17 mouse cellular contexts compared by ENCODE assay signal in genomic region chr13:48780345-48781010, GRCm38 (mm10).
A peak's percentile ranks its signal among the peaks of the same experiment; 100 is the strongest.
DNase-seq lines count a peak whose midpoint lies in the region; ATAC-seq and TF ChIP-seq lines count a peak whose summit lies in the region.
"Had no signal": no experiment of that assay in that cellular context is flagged by ENCODE, and none has a peak within 500 bp of the region (broad histone marks: within the 10 kb centered on the region; RNA-seq: fewer than 3 reads in every experiment).

No protein-coding gene starts in this region.

- no peak overlapping the region for H3K4me3 ChIP-seq in hindbrain, embryonic 11.5 days (ENCODE audit: low read depth, low read length)
- H3K4me3 ChIP-seq in hindbrain, embryonic 14.5 days (replicated peaks; ENCODE audit: low read length): no peak overlapping the region
- no peak overlapping the region for H3K4me3 ChIP-seq in midbrain, embryonic 11.5 days (ENCODE audit: low read depth, low read length)
- no peak overlapping the region for H3K4me3 ChIP-seq in midbrain, embryonic 16.5 days (ENCODE audit: low read depth, low read length)
- no peak overlapping the region for H3K4me3 ChIP-seq in stomach, postnatal 0 days (ENCODE audit: low read depth, low read length)
- H3K4me3 ChIP-seq: left cerebral cortex, adult 2 months; neural tube, embryonic 12.5 days had no signal

- no peak overlapping the region for H3K9ac ChIP-seq in hindbrain, embryonic 11.5 days (ENCODE audit: low read depth, low read length)
- no peak overlapping the region for H3K9ac ChIP-seq in hindbrain, embryonic 14.5 days
- no peak overlapping the region for H3K9ac ChIP-seq in midbrain, embryonic 11.5 days (ENCODE audit: low read length)
- H3K9ac ChIP-seq in midbrain, embryonic 16.5 days (ENCODE audit: low read depth, low read length): no peak overlapping the region
- 0 out of 2 replicates have a peak overlapping the region, but pooled peaks have one; percentile 8 for H3K9ac ChIP-seq in stomach, postnatal 0 days (ENCODE audit: low read length)
- H3K9ac ChIP-seq: neural tube, embryonic 12.5 days had no signal

- H3K9me3 ChIP-seq in hindbrain, embryonic 11.5 days (ENCODE audit: control insufficient read depth, low read length): no peaks in the 10 kb centered on the region
- no peaks in the 10 kb centered on the region for H3K9me3 ChIP-seq in hindbrain, embryonic 14.5 days (ENCODE audit: control insufficient read depth, low read length)
- no peaks in the 10 kb centered on the region for H3K9me3 ChIP-seq in midbrain, embryonic 11.5 days (ENCODE audit: control insufficient read depth, low read length)
- no peaks in the 10 kb centered on the region for H3K9me3 ChIP-seq in midbrain, embryonic 16.5 days (replicated peaks; ENCODE audit: control insufficient read depth, low read length, poor library complexity, severe bottlenecking)
- H3K9me3 ChIP-seq in stomach, postnatal 0 days (ENCODE audit: control insufficient read depth, low read length): no peaks in the 10 kb centered on the region
- H3K9me3 ChIP-seq: neural tube, embryonic 12.5 days had no signal

- no peak for TF ChIP-seq EP300 in stomach, postnatal 0 days (optimal IDR thresholded peaks at IDR 0.05)

- H3K4me2 ChIP-seq in hindbrain, embryonic 11.5 days (replicated peaks; ENCODE audit: low read depth, low read length): no peak overlapping the region
- no peak overlapping the region for H3K4me2 ChIP-seq in hindbrain, embryonic 14.5 days (replicated peaks)
- H3K4me2 ChIP-seq in midbrain, embryonic 11.5 days: no peak overlapping the region
- no peak overlapping the region for H3K4me2 ChIP-seq in midbrain, embryonic 16.5 days (ENCODE audit: low read length)
- H3K4me2 ChIP-seq in stomach, postnatal 0 days (replicated peaks; ENCODE audit: low read depth): no peak overlapping the region
- H3K4me2 ChIP-seq: neural tube, embryonic 12.5 days had no signal

- peak; percentile 48 for DNase-seq in adrenal gland, postnatal 14 days
- DNase-seq in adrenal gland, postnatal 4 days (ENCODE audit: low spot score in 2 of 2): no peak
- no peak for DNase-seq in hindbrain, embryonic 11.5 days (ENCODE audit: low spot score)
- no peak for DNase-seq in hindbrain, embryonic 14.5 days (ENCODE audit: low spot score)
- peak; percentile 84 for DNase-seq in midbrain, embryonic 11.5 days (ENCODE audit: low spot score, missing footprints)
- peak; percentile 58 for DNase-seq in stomach, postnatal 0 days (ENCODE audit: low spot score)
- DNase-seq in natural killer cell, adult 2 months (ENCODE audit: low spot score in 2 of 2): no peak
- DNase-seq: cerebellum, adult 18-20 months; gastrocnemius, postnatal 36 days; heart, postnatal 14 days; kidney, adult 11 months; lung, adult 2 months; thymus, adult 2 months had no signal

- no peaks in the 10 kb centered on the region for H3K36me3 ChIP-seq in hindbrain, embryonic 11.5 days (ENCODE audit: control insufficient read depth, insufficient read depth, low read length)
- H3K36me3 ChIP-seq in hindbrain, embryonic 14.5 days (replicated peaks; ENCODE audit: control insufficient read depth, insufficient read depth): no peaks in the 10 kb centered on the region
- no peaks in the 10 kb centered on the region for H3K36me3 ChIP-seq in midbrain, embryonic 11.5 days (ENCODE audit: control insufficient read depth, insufficient read depth, low read length)
- no peaks in the 10 kb centered on the region for H3K36me3 ChIP-seq in midbrain, embryonic 16.5 days (ENCODE audit: control insufficient read depth, insufficient read depth, low read length)
- no peaks in the 10 kb centered on the region for H3K36me3 ChIP-seq in stomach, postnatal 0 days (ENCODE audit: control insufficient read depth, insufficient read depth, low read length)
- H3K36me3 ChIP-seq: neural tube, embryonic 12.5 days had no signal

- H3K27me3 ChIP-seq in hindbrain, embryonic 11.5 days (ENCODE audit: control insufficient read depth, insufficient read depth, low read length): no peaks in the 10 kb centered on the region
- H3K27me3 ChIP-seq in hindbrain, embryonic 14.5 days (ENCODE audit: control insufficient read depth, insufficient read depth, low read length): no peaks in the 10 kb centered on the region
- no peaks in the 10 kb centered on the region for H3K27me3 ChIP-seq in midbrain, embryonic 11.5 days (ENCODE audit: control insufficient read depth, insufficient read depth, low read length)
- no peaks in the 10 kb centered on the region for H3K27me3 ChIP-seq in midbrain, embryonic 16.5 days (ENCODE audit: control insufficient read depth, insufficient read depth, low read depth, low read length)
- no peaks in the 10 kb centered on the region for H3K27me3 ChIP-seq in stomach, postnatal 0 days (ENCODE audit: control insufficient read depth, insufficient read depth, low read length)

- no peak for TF ChIP-seq CTCF in stomach, postnatal 0 days (IDR thresholded peaks at IDR 0.05; ENCODE audit: low read depth)

- peaks cover 5% of the 10 kb centered on the region; the same call in 1 of the 2 replicates for H3K4me1 ChIP-seq in hindbrain, embryonic 11.5 days (replicated peaks; ENCODE audit: control insufficient read depth, insufficient read depth, low read length)
- H3K4me1 ChIP-seq in hindbrain, embryonic 14.5 days (replicated peaks; ENCODE audit: control insufficient read depth, insufficient read depth, low read length): peaks cover 9% of the 10 kb centered on the region
- peaks cover 5% of the 10 kb centered on the region; the same call in 1 of the 2 replicates for H3K4me1 ChIP-seq in midbrain, embryonic 11.5 days (ENCODE audit: control insufficient read depth, insufficient read depth, low read length)
- 0 out of 2 replicates have a peak, but pooled peaks cover 4% of the 10 kb centered on the region for H3K4me1 ChIP-seq in midbrain, embryonic 16.5 days (ENCODE audit: control insufficient read depth, insufficient read depth, low read length)
- H3K4me1 ChIP-seq in stomach, postnatal 0 days (replicated peaks; ENCODE audit: control insufficient read depth, insufficient read depth): peaks cover 15% of the 10 kb centered on the region; the same call in 1 of the 2 replicates

- WGBS in hindbrain, embryonic 11.5 days: 55% methylated on average over 9 of the region's 9 CpGs
- WGBS in hindbrain, embryonic 14.5 days: 69% methylated on average over 9 of the region's 9 CpGs
- 62% methylated on average over 9 of the region's 9 CpGs for WGBS in midbrain, embryonic 11.5 days
- WGBS in midbrain, embryonic 16.5 days: 47% methylated on average over 9 of the region's 9 CpGs
- 32% methylated on average over 9 of the region's 9 CpGs for WGBS in stomach, postnatal 0 days

- ATAC-seq in hindbrain, embryonic 11.5 days (ENCODE audit: low FRiP score): no peak
- no peak for ATAC-seq in hindbrain, embryonic 14.5 days (ENCODE audit: low FRiP score)
- no peak for ATAC-seq in midbrain, embryonic 11.5 days (ENCODE audit: low FRiP score)
- no peak for ATAC-seq in midbrain, embryonic 16.5 days
- no peak for ATAC-seq in stomach, postnatal 0 days (ENCODE audit: low FRiP score, low TSS enrichment)
- ATAC-seq: forebrain, embryonic 16.5 days had no signal

- H3K27ac ChIP-seq in hindbrain, embryonic 11.5 days (ENCODE audit: low read depth, low read length): peak overlapping the region; percentile 9; the same call in 1 of the 2 replicates
- H3K27ac ChIP-seq in hindbrain, embryonic 14.5 days: no peak overlapping the region
- H3K27ac ChIP-seq in midbrain, embryonic 11.5 days (ENCODE audit: low read depth, low read length): no peak overlapping the region
- H3K27ac ChIP-seq in midbrain, embryonic 16.5 days (ENCODE audit: low read length): no peak overlapping the region
- H3K27ac ChIP-seq in stomach, postnatal 0 days (replicated peaks): peak overlapping the region; percentile 78
- H3K27ac ChIP-seq: left cerebral cortex, adult 2 months; neural tube, embryonic 12.5 days had no signal

Comparison
In these comparisons a context has a peak if more than half of its experiments do, and no peak if none do; other contexts are left out.
1. DNase-seq: peak in adrenal gland, postnatal 14 days (single experiment), midbrain, embryonic 11.5 days (single experiment) and stomach, postnatal 0 days (single experiment); none in adrenal gland, postnatal 4 days (0 of 2), hindbrain, embryonic 11.5 days (single experiment), hindbrain, embryonic 14.5 days (single experiment) and natural killer cell, adult 2 months (0 of 2).
2. H3K27ac ChIP-seq: peak in hindbrain, embryonic 11.5 days (single experiment) and stomach, postnatal 0 days (single experiment); none in hindbrain, embryonic 14.5 days (single experiment), midbrain, embryonic 11.5 days (single experiment) and midbrain, embryonic 16.5 days (single experiment).